Mouse (Mus musculus) megakaryocyte-erythroid progenitor cell, adult 5-6 weeks (primary cell): ENCODE data around the gene Cpne9. TPM values are rescaled to one million over a fixed set of nuclear protein-coding genes. Genes with fewer than 3 reads are reported as not detected.

Source experiments
- ATAC-seq: replicated peaks from 2 replicates; pipeline ENCODE4 v1.8.0; 2016; ENCODE audit warnings: mild to moderate bottlenecking, inconsistent platforms; ENCODE audit not compliant: severe bottlenecking, poor library complexity, low FRiP score, low TSS enrichment
- total RNA-seq, 2 experiments: library from RNA; stranded (forward) in 1 of 2; stranded (reverse) in 1 of 2; fragments of 200-1000, 215-1000 nt in 1 of 2; fragments of >200 nt in 1 of 2; fragmentation: Nextera tagmentation in 1 of 2; gene quantifications; 2 replicates each; pipeline ENCODE4 v1.2.3; 2014 to 2017

The Cpne9 gene
- total RNA-seq, 2 experiments from 2014 or later, result 0.42 to 0.74 TPM

DNA sequence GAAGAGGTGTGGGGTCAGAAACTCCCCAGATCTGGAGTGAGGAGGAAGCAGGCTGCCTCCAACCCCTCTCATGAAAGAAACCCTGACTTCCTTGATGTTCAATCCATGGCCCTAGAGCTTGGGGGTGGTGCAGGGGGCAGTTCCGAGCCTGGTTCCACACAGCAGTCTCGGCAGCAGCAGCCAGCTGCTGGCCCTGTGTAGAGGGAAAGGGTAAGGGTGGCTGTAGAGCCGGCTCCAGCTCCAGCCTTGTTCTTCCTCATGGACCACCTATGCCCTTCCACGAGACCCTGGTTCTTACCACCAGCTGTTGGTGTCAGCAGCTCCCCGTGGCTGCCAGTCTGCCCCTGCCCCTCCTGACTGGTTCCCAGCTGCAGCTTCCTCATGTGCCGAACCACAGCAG, 52.1 kb downstream of the Cpne9 start:
- no peak for ATAC-seq

DNA sequence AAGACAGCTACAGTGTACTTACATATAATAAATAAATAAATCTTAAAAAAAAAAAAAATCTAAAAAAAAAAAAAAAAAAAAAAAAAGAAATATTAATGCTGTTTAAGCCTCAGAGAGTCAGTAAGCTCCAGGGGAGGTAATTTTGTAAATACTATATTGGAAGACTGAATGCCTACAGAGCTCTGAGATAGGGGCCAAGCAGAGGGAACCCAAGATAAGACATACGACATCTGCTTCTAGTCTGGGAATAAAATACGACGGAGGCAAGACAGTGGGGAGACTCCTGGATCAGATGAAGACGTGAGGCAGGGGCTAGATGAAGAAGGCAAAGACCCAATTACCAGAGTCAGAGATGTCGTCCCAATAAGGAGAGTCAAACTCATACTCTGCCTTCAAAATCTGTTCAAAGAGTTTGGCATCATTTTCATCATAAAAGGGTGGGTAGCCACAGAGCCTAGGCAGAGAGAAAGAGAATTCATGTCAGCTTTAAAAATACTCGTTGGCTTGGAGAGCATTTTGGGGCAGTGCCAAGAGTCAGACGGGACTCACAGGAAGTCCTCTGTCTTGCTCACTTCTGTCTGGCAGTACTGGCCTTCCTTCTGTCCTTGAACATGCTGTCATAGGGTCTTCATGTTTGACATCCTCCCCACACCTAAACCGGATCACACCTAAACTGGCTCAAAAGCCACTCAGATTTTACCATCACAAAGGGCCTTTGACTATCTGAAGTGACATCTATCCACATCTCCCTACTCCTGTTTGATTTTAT, 54.9 kb downstream of the Cpne9 start:
- ATAC-seq, result no peak

DNA sequence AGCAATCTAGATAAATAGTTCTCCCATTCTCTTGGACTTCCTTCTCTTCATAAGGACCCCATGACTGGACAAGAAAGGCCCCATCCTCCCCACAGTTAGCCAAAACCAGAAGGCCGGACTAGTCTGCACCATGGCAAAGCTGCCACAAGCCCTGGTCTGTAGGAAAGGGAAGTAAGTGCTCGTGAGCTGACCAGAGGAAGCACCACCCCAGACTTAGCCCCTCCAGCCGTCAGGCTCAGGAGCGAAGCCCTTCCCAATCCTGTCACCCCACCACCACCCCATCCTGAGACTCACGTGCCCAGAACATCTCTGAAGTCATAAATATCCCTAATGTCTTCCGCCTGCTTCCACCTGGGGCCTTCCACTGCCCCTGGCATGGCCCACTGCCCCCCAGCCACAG, 59.5 kb downstream of the Cpne9 start:
- ATAC-seq, result no peak

DNA sequence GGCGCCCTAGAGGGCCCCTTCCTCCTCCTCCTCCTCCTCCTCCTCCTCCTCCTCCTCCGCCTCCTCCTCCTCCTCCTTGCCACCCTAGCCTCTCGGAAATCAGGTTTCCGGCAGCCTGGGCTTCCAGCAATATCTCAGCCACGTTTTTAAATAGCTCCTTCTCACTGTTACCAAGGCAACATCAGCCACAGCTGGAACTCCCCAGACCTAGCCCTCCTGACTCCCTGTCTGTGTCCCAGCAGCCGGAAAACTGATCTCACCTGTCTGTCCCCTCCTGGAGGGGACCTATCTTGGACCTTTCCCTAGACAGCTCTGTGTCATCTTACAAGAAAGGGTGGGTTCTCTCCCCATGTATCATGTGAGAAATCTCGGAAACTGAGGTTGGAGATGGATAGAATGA, 60.2 kb downstream of the Cpne9 start:
- no peak for ATAC-seq

DNA sequence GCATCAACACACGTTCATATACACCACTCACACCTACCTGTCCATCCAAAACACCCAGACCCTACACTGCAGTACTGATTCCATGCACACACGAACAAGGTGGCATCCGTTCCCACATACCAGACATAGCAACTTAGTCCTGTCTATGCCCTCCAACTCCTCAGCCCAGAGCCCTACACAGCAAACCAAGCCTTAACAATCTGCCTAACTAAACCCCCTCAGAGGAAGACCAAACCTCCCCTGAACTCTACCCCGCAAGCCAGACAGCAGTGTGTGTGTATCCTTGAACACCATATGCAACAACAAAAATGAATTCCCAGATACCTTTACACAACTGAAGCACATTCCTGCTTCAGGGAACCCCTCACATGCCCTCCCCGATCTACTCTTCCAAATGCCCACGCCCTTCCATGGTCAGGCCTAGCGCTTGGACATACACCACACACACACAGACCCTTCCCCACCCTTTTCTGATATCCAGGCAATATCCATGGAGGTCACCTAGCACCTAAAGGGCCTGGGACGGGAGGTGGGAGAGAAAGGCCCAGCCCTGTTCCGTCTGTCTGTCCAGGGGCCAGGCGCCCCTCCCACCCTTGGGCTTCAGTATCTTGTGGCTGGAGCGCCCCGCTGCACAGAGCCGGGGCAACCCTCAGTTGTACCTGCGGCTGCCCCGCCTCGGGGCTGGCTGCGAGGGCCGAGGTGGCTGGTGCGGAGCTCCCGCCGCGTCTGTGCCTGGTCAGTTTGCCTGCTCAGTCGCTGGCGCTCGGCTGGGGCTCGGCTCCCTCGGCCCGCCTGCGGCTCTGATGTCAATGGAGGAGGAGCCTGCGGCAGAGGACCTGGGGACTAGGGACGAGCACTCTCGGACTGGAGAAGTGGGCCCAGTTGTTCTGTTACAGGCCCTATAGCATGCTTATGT, 61.3 kb downstream of the Cpne9 start, which contains the start of gene Camk1:
Camk1 (minus strand) TSS at position 808 of the 916 bp plus-strand sequence.
- ATAC-seq, result peak; percentile 88

DNA sequence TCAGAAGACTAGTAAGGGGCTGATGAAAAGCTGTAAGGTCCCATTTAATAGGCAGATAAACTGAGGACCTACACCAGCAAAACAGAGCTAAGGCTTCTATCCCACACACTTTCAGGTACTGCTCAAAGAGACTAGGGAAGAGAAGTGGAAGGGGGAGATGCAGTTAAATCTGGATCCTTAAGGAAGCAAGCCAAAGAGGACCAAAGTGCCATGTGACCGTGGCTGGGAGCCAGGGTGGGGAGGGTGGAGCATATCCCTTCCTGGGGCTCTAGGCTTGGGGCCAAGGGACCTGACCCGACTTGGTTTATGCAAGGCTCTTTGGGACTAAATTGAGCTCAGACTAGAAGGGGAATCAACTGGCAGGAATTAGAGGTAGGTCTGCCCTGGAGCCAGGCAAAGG, 62.2 kb downstream of the Cpne9 start:
- ATAC-seq, result no peak

DNA sequence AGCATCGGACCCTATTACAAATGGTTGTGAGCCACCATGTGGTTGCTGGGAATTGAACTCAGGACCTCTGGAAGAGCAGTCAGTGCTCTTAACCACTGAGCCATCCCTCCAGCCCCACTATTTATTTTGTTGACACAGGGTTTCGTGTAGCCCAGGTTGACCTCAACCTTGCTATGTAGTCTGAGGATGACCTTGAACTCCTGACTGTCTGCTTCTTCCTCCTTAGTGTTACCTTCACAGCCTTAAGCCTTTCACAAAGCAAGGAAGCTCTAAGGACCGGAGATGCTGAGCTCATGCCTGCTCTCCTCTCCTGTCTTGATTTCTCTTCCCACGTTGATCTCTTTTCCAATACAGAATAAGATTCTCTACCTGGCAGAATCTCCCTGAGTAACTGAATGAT, 64.8 kb downstream of the Cpne9 start:
- no peak for ATAC-seq

DNA sequence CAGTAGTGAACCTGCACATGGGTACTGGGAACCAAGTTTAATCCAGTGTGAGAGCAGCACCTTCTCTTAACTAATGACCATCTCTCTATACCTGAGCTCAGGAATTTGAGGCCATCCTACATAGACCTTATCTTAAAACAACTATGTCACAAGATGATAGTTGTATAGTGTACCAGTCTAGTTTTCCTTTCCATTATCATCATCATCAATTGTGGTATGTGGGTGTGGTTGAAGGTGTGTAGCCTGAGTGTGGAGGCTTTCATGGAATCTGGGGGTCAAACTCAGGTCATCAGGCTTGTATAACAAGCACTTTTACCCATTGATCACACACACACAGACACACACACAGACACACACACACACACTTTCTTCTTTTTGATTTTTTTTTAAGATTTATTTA, 68.4 kb downstream of the Cpne9 start:
- ATAC-seq, result no peak

DNA sequence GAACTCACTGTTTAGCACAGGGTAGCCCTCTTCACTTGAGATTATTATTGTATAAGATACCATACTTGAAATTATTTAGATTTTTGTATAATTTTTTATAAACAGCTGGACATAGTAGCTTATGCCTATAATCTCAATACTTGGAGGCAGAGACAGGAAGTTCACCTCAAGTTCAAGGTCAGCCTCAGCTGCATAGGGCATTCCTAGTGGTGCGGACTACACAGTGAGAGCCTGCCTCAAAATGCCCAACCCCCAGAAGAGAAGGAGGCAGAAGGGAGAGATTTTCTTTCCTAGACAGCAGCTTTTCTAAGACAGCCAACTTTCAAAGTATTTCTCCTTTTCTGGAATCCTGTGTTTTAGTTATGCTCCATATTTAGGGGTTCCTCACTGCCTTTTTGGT, 69.1 kb downstream of the Cpne9 start:
- ATAC-seq, result no peak

DNA sequence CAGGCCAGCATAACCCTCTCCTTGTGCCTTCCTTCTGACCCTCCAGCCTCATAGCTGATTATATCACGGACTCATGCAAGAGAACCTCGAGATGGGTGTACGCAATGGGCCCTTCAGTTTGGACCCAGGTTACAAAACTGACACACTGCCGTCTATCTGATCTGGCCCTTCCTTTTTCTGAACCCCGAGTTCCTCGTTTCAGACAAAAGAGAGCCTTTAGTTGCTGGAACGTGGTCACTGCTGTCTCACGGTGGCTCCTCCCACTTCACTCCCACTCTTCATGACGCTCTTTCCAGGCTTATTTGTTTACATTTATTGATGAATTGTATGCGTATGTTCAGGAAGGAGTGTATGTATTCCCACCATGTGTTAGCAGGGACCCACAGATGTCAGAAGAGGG, 69.5 kb downstream of the Cpne9 start:
- peak; percentile 50; the same call in 1 of the 2 replicates for ATAC-seq

DNA sequence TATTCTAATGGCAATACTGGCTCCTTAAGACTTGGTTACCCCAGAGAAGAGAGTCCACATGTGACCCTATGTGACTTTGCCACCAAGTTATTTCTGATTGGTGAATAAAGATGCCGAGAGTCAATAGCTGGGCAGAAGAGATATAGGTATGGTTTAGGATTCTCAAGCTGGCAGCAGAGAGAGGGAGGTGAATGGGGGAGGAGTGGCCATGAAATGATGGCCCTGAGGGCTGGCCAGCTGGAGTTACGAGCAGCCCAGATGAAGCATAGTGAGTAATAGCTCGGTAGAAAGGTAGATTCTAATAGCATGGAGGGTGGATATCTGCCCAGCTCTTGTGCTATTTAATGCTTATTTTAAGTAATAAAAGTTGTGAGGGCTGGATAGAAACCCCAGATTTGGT, 70.7 kb downstream of the Cpne9 start:
- ATAC-seq, result no peak

DNA sequence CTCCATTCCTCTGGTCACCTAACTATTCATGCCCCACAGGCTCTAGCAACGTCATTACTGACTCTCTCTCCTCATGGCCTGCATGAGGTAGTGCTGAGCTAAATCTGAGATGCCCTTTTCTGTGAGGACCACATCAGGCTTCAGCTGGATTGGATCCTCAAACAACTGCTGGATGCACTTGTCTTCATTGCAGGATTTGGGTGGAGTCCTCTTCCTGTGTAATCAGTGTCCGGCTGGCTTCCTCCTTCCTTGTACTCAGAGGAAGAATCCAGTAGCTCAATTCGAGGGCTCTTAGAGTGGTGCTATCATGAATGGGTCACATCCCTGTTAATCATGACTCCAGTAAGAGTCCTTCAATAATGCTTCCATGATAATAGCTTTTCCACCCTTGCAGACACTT, 71.6 kb downstream of the Cpne9 start:
- ATAC-seq, result no peak

Other genes with a start within 250 kb of the Cpne9 start
- gene Thumpd3, start 236.1 kb upstream of the Cpne9 start, total RNA-seq (2014; fragmentation: Nextera tagmentation), result 123 and 125 TPM in 2 replicates
- gene Thumpd3, start 236.1 kb upstream of the Cpne9 start, total RNA-seq (2017), result 147 and 161 TPM in 2 replicates
- gene Setd5, start 204.9 kb upstream of the Cpne9 start, total RNA-seq (2014; fragmentation: Nextera tagmentation), result 136 and 143 TPM in 2 replicates
- 79.1 and 80.2 TPM in 2 replicates for gene Setd5, start 204.9 kb upstream of the Cpne9 start, total RNA-seq (2017)
- 0.69 TPM in 1 of 2 replicates, not detected in the other for gene Lhfpl4, start 86.9 kb upstream of the Cpne9 start, total RNA-seq (2014; fragmentation: Nextera tagmentation)
- not detected in 2 replicates for gene Lhfpl4, start 86.9 kb upstream of the Cpne9 start, total RNA-seq (2017)
- 17.0 and 26.6 TPM in 2 replicates for gene Mtmr14, start 44.5 kb upstream of the Cpne9 start, total RNA-seq (2014; fragmentation: Nextera tagmentation)
- 13.8 and 21.8 TPM in 2 replicates for gene Mtmr14, start 44.5 kb upstream of the Cpne9 start, total RNA-seq (2017)
- gene Brpf1, start 24.8 kb downstream of the Cpne9 start, total RNA-seq (2014; fragmentation: Nextera tagmentation), result 45.0 and 53.5 TPM in 2 replicates
- gene Brpf1, start 24.8 kb downstream of the Cpne9 start, total RNA-seq (2017), result 20.3 and 22.0 TPM in 2 replicates
- gene Ogg1, start 44.7 kb downstream of the Cpne9 start, total RNA-seq (2014; fragmentation: Nextera tagmentation), result 9.9 and 23.7 TPM in 2 replicates
- 3.8 and 9.4 TPM in 2 replicates for gene Ogg1, start 44.7 kb downstream of the Cpne9 start, total RNA-seq (2017)
- gene Camk1, start 61.7 kb downstream of the Cpne9 start, total RNA-seq (2014; fragmentation: Nextera tagmentation), result 1.2 and 2.2 TPM in 2 replicates
- 2.9 and 17.8 TPM in 2 replicates for gene Camk1, start 61.7 kb downstream of the Cpne9 start, total RNA-seq (2017)
- 23.5 and 40.8 TPM in 2 replicates for gene Tada3, start 95.6 kb downstream of the Cpne9 start, total RNA-seq (2014; fragmentation: Nextera tagmentation)
- 19.8 and 20.3 TPM in 2 replicates for gene Tada3, start 95.6 kb downstream of the Cpne9 start, total RNA-seq (2017)
- 128 and 162 TPM in 2 replicates for gene Arpc4, start 95.8 kb downstream of the Cpne9 start, total RNA-seq (2014; fragmentation: Nextera tagmentation)
- 137 and 152 TPM in 2 replicates for gene Arpc4, start 95.8 kb downstream of the Cpne9 start, total RNA-seq (2017)
- 2.1 and 7.9 TPM in 2 replicates for gene Ttll3, start 107.0 kb downstream of the Cpne9 start, total RNA-seq (2014; fragmentation: Nextera tagmentation)
- 0.50 and 0.80 TPM in 2 replicates for gene Ttll3, start 107.0 kb downstream of the Cpne9 start, total RNA-seq (2017)
- gene Rpusd3, start 137.0 kb downstream of the Cpne9 start, total RNA-seq (2014; fragmentation: Nextera tagmentation), result 13.5 and 14.5 TPM in 2 replicates
- gene Rpusd3, start 137.0 kb downstream of the Cpne9 start, total RNA-seq (2017), result 16.8 and 25.1 TPM in 2 replicates
- gene Cidec, start 153.5 kb downstream of the Cpne9 start, total RNA-seq (2014; fragmentation: Nextera tagmentation), result not detected in 2 replicates
- not detected in 2 replicates for gene Cidec, start 153.5 kb downstream of the Cpne9 start, total RNA-seq (2017)
- 44.8 and 53.4 TPM in 2 replicates for gene Jagn1, start 160.3 kb downstream of the Cpne9 start, total RNA-seq (2014; fragmentation: Nextera tagmentation)
- gene Jagn1, start 160.3 kb downstream of the Cpne9 start, total RNA-seq (2017), result 29.4 and 50.3 TPM in 2 replicates
- gene Il17re, start 176.2 kb downstream of the Cpne9 start, total RNA-seq (2014; fragmentation: Nextera tagmentation), result 0.45 TPM in 1 of 2 replicates, not detected in the other
- not detected in 2 replicates for gene Il17re, start 176.2 kb downstream of the Cpne9 start, total RNA-seq (2017)
- gene Il17rc, start 189.1 kb downstream of the Cpne9 start, total RNA-seq (2014; fragmentation: Nextera tagmentation), result not detected in 2 replicates
- gene Il17rc, start 189.1 kb downstream of the Cpne9 start, total RNA-seq (2017), result not detected in 2 replicates
- 8.0 and 8.8 TPM in 2 replicates for gene Creld1, start 201.0 kb downstream of the Cpne9 start, total RNA-seq (2014; fragmentation: Nextera tagmentation)
- gene Creld1, start 201.0 kb downstream of the Cpne9 start, total RNA-seq (2017), result 1.6 and 6.1 TPM in 2 replicates
- gene Prrt3, start 219.6 kb downstream of the Cpne9 start, total RNA-seq (2014; fragmentation: Nextera tagmentation), result 0.37 TPM in 1 of 2 replicates, not detected in the other
- gene Prrt3, start 219.6 kb downstream of the Cpne9 start, total RNA-seq (2017), result not detected in 2 replicates
- gene Emc3, start 249.3 kb downstream of the Cpne9 start, total RNA-seq (2014; fragmentation: Nextera tagmentation), result 49.4 and 61.7 TPM in 2 replicates
- gene Emc3, start 249.3 kb downstream of the Cpne9 start, total RNA-seq (2017), result 28.3 and 43.9 TPM in 2 replicates
- 35.7 and 47.0 TPM in 2 replicates for gene Fancd2, start 249.4 kb downstream of the Cpne9 start, total RNA-seq (2014; fragmentation: Nextera tagmentation)
- 31.3 and 43.7 TPM in 2 replicates for gene Fancd2, start 249.4 kb downstream of the Cpne9 start, total RNA-seq (2017)